Mouse (Mus musculus) ovary, postnatal 14 days (tissue): ENCODE measurements around the gene Mrpl49.
"Not testable (repeated sequence)": the region's sequence is repeated elsewhere in the genome, so short reads cannot be mapped to it uniquely, and the experiment has no call there.

Source experiments
- DNase-seq: peaks from one replicate; pipeline ENCODE4 v3.0.0; 2022; ENCODE audit warnings: low spot score

The Mrpl49 gene

GRCm38 (mm10) chr19:6067011-6067723 is 9.6 kb upstream of the Mrpl49 start:
- DNase-seq, result peak; percentile 65

- DNase-seq, result no peak
Observed at GRCm38 (mm10) chr19:6066571-6066970, 9.0 kb upstream of the Mrpl49 start.

GRCm38 (mm10) chr19:6063081-6063480 is 5.5 kb upstream of the Mrpl49 start:
- no peak for DNase-seq

- DNase-seq, result no peak
Observed at GRCm38 (mm10) chr19:6062418-6062817, 4.8 kb upstream of the Mrpl49 start.

DNA sequence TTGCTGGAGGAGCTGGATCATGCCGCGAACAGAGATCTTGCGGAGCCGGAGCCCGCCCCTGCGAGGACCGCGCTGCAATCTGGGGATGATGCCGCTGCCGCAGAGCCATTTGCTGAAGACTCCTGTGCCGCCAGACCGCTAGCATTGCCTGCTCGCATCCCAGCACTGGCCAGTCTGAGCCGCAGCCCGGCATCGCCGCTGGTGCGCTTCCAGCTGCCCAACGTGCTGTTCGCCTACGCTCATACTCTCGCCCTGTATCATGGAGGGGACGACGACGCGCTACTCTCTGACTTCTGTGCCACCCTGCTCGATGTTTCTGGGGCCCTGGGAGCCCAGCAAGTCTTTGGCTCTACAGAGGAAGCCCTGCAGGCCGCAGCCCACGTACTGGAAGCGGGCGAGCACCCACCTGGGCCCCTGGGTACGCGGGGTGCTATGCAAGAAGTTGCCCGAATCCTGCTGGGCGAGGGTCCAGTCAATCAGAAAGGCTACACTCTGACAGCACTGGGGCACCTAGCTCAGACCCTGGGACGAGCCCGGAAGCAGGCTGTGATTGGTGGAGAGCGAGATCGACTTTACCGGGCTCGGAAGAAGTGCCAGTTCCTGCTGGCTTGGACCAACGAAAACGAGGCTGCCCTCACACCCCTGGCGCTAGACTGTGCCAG is 4.2 kb upstream of the Mrpl49 start:
- DNase-seq, result no peak

- peak; percentile 85 for DNase-seq
Observed at GRCm38 (mm10) chr19:6061021-6061533, 3.5 kb upstream of the Mrpl49 start, which contains the start of gene Znhit2. TSS of gene Znhit2 (plus strand) at chr19:6061192.

DNA sequence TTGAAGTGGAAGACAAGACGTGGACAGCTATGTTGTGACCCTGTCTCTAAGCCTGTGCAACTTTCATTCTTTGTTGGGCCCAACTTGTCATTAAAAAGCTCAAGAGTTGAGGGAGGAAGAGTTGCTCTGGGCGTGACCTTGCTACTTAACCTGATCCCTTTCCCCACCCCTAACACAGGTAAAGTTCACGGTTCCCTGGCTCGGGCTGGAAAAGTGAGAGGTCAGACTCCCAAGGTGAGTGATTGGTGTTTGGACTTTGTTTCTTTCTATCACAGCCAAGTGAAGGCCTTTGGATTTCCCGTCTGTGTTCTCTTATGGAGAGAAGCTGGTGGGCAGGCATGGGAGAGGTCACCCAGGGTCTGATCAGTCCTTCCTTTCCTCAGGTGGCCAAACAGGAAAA is 1.4 kb upstream of the Mrpl49 start:
- DNase-seq, result no peak

DNA sequence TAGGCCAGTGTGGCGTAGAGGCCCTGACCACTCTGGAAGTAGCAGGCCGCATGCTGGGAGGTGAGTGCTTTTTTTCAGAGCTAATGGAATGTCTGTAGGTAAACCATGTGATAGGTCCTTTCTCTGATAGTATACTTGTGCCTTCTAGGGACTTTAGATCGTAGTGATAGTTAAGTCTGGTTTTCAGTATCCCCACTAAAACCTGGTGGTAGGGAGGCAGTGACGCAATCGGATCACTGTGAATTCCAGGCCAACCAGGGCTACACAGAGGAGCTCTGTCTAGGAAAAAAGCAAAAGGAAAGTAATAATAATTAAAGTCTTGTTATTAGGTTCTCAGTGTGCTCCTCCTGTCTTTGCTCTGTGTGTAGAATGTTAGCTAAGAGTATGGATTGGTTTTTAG is 928 bp upstream of the Mrpl49 start:
- no peak for DNase-seq

- DNase-seq, result no peak
Observed at GRCm38 (mm10) chr19:6056696-6057095, 889 bp downstream of the Mrpl49 start.

GRCm38 (mm10) chr19:6054296-6054695 is 3.3 kb downstream of the Mrpl49 start:
- DNase-seq, result no peak

DNA sequence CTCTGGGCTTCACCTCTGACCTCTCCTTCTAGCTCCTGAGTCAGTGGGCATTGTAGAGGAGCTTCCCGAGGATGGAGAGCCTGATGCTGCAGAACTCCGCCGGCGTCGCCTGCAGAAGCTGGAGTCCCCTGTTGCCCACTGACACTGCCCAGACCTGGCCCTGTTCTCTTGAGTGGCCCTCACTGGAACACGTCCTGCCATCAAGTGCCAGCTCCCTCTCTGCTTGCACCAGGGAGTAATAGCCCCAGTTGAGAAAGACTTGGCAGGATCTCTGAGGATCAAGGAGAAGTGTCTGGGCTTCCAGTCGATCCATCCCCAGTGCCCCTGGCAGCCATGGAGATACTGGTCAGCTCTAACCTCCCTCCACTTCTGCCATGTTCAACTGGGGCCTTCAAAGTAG is 5.1 kb downstream of the Mrpl49 start:
- DNase-seq, result no peak

DNA sequence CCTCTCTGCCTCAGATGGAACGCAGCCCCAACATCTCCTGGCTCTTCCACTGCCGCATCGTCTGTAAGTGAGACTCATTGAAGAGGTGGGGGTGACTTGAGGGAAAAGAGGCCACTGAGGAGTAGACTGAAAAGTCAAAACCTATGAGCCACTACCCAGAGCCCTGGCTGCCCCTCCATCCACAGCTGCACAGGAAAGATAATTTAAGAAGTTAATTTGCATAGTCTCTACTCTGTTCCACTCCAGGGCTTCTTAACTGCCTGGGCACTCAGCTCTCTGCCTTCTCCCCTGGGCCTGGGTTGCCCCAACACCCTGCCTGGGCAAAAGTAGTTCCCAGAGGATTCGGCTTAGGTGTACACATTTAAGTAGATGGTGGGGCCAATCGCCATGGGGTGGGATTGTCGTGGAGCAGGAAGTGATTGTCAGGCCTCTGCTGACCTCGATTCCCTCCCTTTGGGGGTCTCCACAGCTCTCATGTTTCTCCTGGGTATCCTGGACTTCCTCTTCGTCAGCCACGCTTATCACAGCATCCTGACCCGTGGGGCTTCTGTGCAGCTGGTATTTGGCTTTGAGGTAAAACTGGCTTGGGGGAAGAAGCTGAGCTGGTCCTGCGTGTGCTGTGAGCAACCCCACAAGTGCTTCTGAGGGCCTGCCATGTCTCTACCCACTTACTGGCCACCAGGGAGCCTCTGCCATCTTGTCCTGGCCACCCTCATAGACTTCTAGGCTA is 8.7 kb downstream of the Mrpl49 start:
- no peak for DNase-seq

DNA sequence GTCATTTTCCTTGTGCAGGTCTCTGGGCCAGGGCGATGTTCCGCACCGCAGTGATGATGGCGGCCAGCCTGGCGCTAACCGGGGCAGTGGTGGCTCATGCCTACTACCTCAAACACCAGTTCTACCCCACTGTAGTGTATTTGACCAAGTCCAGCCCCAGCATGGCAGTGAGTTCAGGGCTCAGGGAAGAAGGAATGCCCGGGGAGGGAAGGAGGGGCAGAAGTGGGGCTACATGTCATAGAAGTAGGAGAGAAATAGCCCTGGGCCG is 9.8 kb downstream of the Mrpl49 start:
- DNase-seq, result no peak

DNA sequence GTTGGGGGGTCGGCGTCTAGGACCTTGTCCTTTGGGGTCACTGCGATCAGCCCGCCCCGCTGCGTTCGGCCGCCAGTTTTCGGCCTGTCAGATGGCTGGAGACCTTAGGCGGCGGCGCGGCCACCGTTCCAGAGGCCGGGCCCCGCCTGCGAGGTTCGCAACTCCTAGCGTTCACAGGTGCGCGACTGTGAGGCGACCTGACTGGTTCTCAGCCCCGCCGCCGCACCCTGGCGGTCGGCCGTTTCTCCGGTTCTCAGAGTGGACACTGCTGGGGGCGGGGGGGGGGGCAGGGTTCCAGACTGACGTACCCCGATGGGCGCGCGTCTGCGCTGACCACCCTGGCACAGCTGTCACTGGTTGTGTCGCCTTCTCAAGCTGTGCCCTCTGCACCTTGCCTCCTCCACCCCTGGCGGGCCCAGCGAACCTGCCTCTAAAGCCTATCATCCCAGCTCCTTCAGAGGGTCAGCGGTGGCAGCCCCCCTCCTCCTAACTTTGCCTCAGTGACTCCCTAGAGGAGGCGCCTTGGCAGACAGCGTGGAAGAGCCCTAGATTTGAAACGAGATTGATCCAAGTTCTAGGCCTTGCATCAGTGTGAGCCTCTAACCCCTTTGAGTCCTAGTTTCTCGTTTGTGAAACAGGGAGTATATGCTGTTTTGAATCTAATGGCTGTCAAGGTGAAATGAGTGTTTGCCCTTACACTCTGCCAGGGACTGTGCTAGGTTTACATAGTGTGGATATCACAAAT is 10.3 kb downstream of the Mrpl49 start:
- no peak for DNase-seq

DNA sequence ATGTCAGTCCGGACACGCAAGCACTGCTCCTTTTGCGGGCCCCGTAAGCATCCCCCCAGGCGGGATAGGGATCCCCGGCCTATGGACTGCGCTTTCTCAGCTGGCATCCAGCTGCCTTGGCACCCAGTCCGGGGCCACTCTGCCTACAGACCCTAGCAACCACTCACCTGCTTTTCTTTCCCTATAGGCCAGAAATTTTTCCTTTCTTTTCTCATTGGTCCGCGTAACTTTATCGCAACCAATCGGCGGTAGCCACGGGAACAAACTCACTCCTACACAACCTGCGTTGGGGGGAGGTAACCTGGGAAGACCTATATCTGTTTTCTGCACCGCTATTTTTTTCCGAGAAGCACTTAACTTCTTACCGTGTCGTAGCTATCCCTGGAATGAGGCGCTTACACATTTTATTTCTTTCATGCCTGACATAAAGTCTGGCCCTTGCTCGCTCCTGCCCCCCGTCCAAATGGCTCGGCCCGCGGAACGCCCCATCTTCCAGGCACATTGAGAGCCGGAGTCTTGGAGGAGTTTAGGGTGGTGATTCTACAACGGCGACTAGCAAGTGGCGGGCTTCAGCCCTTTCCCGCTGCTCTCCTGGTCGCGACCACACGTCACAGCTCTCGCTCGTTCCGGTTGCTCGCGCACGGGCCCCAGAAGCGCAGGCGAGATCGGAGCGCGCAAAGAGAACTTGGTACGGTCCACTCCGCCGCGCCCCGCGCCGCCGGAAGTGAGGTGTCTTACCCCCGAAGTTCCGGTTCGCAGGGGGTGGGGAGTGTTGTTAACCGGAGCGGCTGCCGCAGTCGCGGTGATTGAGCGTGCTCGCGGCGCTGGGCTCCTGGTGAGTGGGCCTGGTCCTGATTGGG is 11.1 kb downstream of the Mrpl49 start, which contains the start of gene Syvn1:
Gene Syvn1, plus strand, starts transcription at position 283 of the 860 bp plus-strand sequence.
- peak; percentile 73 for DNase-seq

DNA sequence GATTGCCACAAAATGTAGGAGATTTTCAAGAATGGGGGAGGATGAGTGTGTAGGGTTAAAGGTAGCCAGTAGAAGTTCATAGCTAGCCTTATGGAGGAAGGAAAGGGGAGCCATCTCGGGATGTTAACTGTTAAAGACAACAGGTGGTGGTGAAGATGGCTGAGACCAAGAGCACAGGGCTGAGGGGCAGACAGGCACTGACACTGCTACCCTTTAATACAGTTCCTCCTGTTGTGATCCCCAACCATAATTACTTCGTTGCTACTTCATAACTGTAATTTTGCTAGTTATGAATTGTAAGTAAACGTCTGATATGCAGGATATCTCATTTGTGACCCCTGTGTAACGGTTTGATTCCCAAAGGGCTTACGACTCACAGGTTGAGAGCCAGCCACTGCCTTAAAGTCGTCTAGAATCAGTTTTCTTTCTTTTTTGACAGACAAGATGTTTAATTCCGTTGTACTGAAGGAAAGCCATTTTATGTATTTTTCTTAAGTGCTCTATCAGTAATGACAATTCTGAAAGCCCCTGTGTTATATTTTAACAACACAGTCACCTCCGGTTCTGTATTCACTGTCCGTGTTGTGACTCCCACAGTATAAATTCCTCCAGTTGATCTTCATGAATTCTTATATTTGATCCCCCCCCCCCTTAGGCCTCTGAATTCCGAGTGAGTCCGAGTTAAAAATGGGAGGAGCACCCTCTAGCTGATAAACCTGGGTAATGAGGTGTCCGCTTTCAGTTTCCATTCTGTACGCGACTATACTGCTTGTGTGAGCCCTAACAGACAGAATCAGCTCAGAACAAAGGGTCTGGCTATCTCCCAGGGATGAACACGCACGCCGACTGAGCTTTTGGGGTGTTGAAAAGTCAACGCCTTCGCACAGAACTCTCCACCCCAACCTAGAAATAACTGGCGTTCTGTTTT is 12.0 kb downstream of the Mrpl49 start:
- no peak for DNase-seq

DNA sequence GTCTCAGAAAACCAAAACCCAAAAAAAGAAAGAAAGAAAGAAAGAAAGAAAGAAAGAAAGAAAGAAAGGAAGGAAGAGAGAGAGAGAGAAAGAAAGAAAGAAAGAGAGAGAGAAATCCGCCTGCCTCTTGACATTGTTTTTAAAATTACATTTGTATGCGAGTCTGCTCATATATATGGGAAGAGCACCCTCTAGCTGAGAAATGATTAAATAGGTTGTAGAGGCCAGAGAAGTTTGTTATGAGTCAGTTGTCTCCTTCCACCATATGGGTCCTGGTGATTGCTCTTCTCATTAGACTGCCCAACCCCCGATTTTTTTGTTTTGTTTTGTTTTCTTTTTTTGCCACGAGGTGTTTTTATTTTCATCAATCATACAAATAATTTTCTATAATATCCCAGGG is 13.5 kb downstream of the Mrpl49 start:
- not testable (repeated sequence) for DNase-seq

DNA sequence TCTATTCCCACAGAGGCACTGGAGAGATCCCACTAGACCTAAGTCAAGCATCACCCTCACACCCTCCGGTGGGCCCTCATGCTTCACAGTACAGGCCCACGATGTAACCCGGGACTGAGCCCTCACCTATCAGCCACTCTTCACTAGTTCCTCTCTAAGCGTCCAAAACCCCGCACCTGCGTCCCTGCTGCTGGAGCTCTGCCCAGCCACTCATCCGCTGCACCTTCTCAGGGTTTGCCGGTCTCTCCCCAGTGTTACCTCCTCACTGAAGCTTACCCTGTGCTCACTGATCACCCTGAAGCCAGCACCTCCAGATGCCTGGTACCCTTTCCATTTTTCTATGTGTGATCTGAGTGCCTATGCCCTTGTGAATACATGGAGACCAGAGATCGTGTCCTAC is 15.3 kb downstream of the Mrpl49 start:
- no peak for DNase-seq

GRCm38 (mm10) chr19:6040002-6040401 is 17.6 kb downstream of the Mrpl49 start:
- DNase-seq, result no peak

- DNase-seq, result no peak
Observed at GRCm38 (mm10) chr19:6038326-6038725, 19.3 kb downstream of the Mrpl49 start.
